Mouse (Mus musculus) heart, postnatal 4 days (tissue): Measurements from ENCODE around the gene Asb6. TPM values are rescaled to one million over a fixed set of nuclear protein-coding genes. Genes with fewer than 3 reads are reported as not detected.

Source experiments
- DNase-seq: peaks from one replicate; pipeline ENCODE4 v3.0.0; 2021
- total RNA-seq, 2 experiments: library from RNA; stranded (reverse); gene quantifications; 2 replicates each; pipeline ENCODE4 v1.2.3; 2021

Gene Asb6
- total RNA-seq, 2 experiments from 2014 or later, result 11.7 to 13.2 TPM

DNA sequence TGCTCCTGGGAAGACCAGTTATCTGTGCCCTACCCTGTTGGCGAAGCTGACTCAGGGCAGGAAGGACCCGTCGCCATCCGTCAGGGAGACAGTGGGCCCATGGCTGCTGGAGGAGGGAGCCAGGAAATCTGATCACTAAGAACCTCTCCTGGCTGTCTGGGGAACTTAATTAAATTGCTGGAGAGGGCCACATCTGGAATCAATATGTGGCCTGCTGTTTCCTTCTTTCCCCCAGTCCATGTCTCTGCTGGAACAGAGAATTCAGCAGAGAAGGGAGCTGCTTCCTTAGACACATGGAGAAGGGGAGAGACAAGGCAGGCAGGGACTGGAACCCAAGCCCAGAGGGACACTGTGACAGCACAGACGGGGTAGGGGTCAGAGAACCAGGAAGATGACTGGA is 3.5 kb upstream of the Asb6 start:
- no peak for DNase-seq

GRCm38 (mm10) chr2:30829315-30829714 is 818 bp downstream of the Asb6 start:
- DNase-seq, result peak; percentile 54

DNA sequence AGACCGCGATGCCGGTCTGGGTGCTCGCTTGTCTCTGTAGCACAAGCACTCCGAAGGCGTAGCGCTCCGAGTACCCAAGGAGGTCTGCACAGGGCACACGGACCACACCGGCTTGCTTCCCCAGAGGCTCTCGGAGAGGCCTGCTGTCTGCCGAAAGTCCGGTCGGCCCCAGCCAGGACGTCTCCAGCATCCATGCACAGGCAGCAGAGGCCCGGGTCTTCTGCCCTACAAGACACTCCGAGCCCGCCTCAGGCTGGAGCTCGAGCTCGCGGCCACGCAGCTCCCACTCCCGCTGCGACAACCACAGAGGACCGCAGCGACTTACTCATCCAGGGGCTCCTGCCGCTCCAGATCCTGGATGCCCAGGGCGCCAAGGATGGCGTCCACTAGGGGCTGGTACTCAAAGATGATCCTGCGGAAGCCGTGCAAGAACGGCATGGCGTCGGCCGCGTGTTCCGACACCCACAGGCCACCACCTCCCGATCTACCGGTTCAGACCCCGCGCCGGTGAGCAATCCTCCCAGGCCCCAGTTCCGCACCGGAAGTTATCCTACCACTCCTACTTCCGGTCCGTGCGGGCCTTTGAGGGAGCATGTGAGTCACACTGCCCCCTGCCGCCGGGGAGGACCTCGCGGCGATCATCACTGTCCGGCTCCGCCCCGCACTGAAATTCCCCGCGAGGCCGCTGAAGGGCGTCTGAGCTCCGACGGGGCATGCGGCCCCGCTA is 2.2 kb downstream of the Asb6 start:
- DNase-seq, result peak; percentile 99

GRCm38 (mm10) chr2:30826825-30827748 is 3.0 kb downstream of the Asb6 start:
- peak; percentile 58 for DNase-seq

DNA sequence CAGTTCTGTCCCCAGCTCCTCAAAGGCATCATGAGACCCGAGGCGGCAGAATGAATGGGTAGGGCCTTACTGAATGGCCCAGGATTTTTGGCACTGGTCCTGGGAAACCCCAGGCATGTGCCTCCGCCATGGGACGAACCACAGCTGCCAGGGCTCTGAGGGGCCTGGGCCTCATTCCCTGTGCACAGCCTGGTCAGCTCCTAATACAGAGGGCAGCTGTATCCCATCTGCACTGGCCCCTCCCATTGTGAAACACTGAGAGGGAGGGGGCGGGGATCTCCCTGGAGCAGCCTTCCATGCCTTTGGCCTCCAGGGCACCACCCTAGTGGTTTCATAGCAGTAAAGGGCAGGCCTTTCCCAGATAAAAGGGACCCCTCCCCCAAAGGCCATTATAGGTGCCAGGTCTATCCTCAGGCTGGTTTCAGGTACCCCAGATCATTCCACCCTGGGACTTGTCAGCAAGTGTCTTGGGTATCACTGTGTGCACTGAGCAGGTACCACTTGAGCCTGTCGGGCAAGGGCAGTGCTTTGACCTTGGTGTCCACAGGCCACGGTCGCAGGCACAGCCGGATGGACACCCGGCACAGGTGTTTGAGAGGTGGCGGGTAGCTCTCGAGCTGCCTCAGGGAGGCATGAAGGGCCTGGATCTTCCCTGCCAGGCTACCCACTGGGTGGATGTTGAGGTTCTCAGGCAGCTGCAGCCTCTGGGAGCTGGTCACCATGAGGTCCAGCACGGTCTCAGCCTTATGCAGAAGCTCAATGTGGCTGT is 6.6 kb downstream of the Asb6 start:
- DNase-seq, result peak; percentile 71

GRCm38 (mm10) chr2:30822460-30822859 is 7.7 kb downstream of the Asb6 start:
- no peak for DNase-seq

- no peak for DNase-seq
Measured at GRCm38 (mm10) chr2:30821073-30821472, 9.1 kb downstream of the Asb6 start.

GRCm38 (mm10) chr2:30819873-30820272 is 10.3 kb downstream of the Asb6 start:
- DNase-seq, result no peak

GRCm38 (mm10) chr2:30816383-30816782 is 13.8 kb downstream of the Asb6 start:
- no peak for DNase-seq

GRCm38 (mm10) chr2:30810573-30810972 is 19.6 kb downstream of the Asb6 start:
- DNase-seq, result no peak

DNA sequence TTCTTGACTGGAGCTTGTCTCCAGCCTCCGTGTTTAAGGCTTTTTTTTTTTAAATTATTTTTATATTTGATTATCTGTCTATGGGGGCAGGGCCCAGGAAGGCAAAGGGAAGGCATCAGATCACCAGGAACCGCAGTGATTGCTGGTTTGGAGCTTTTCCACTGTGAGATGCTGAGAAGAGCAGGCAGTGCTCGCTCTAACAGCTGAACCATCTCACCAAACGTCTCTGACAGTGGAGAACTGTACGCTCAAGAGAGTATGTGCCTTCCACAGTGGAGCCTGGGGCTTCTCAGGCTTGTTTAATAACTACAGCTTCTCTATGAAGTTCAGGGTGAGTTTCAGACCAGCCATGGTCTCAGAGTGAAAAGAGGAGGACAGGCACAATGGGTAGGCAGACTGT is 20.6 kb downstream of the Asb6 start:
- no peak for DNase-seq

GRCm38 (mm10) chr2:30808296-30808655 is 21.9 kb downstream of the Asb6 start:
- no peak for DNase-seq

GRCm38 (mm10) chr2:30807648-30808295 is 22.4 kb downstream of the Asb6 start, which contains the start of gene Ntmt1:
Gene Ntmt1 (plus strand): TSS chr2:30807826.
- DNase-seq, result peak; percentile 100

DNA sequence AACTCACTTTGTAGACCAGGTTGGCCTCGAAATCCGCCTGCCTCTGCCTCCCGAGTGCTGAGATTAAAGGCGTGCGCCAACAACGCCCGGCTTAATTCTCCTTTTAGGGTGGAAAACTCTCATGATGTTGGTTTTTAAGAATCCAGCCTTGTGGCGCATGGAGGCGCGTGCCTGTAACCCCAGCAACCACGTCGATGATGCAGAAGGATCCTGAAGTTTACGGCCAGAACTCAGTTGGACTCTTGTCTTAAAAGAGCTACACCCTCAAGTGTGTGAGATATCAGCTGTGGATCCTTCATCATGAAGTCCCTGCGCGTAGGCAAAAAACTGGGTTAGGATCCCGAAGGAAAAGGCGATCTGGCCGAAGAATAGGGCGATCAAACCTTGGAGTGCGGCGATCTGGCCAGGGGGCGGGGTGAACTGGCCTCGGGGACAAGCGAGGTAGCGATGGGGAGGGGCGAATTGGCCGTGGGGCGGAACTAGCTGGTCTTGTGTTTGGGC is 22.9 kb downstream of the Asb6 start:
- no peak for DNase-seq

- no peak for DNase-seq
Measured at GRCm38 (mm10) chr2:30805983-30806382, 24.1 kb downstream of the Asb6 start.

GRCm38 (mm10) chr2:30803604-30804003 is 26.5 kb downstream of the Asb6 start, which contains the start of gene 1700001O22Rik:
Gene 1700001O22Rik (minus strand): TSS chr2:30803661.
- no peak for DNase-seq

GRCm38 (mm10) chr2:30801067-30801852 is 28.9 kb downstream of the Asb6 start:
- peak; percentile 57 for DNase-seq

DNA sequence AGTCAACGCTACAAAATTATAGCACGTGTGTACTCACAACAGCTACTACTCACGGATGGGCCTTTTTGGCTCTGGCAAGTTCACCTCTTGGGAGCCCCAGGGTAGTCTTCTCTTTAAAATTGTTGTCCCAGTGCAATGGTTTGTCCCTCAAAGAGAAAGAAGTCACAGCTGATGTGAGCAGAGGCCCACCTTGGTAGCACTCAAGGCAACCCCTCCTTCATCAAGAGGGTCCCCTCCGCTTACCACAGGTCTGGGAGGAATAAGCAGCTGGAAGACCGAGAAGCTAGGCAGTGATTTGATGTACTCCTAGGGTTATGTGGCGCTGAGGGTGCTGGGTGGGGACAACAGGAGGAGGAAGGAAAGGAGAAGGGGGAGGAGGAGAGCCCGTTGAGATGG is 29.5 kb downstream of the Asb6 start:
- no peak for DNase-seq

- DNase-seq, result no peak
Measured at GRCm38 (mm10) chr2:30799456-30799855, 30.7 kb downstream of the Asb6 start.

- peak; percentile 73 for DNase-seq
Measured at GRCm38 (mm10) chr2:30796382-30796781, 33.8 kb downstream of the Asb6 start.

GRCm38 (mm10) chr2:30795889-30796275 is 34.3 kb downstream of the Asb6 start:
- DNase-seq, result peak; percentile 27
